Mouse (Mus musculus): ENCODE data around the gene Phc1. TPM values are rescaled to one million over a fixed set of nuclear protein-coding genes. Genes with fewer than 3 reads are reported as not detected.
A peak's percentile ranks its signal among the peaks of the same experiment; 100 is the strongest.

Gene Phc1
- polyA plus RNA-seq, 1 experiment from 2014 or later, result 1.2 TPM

DNA sequence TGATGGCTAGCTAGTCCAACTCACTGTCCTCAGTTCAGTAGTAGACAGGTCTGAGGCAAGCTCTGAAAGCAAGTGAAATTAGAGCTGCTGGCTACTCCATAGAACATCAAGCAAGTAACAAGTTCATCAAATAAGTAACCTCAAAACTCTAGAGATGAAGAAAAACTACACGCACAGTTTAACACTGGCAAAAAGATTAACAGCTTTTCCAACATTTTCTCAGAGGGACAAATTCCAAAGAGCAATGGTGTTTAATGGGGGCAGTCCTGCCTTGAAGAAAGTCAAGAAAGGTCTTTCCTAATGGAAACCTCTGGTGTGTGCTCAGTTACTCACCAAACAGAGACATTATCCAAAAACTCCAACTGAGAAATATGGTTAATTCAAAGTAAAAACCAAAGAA is 21.6 kb downstream of the Phc1 start:
- WGBS (ENCODE audit: insufficient replicate concordance), result 83% methylated on average over 1 of the region's 1 CpGs
- H3K4me2 ChIP-seq (ENCODE audit: low read depth, low read length), result no peak overlapping the region
- H3K27ac ChIP-seq (ENCODE audit: low read length), result no peak overlapping the region
- no peak overlapping the region for H3K9ac ChIP-seq (ENCODE audit: low read depth, low read length)
- no peaks in the 10 kb centered on the region for H3K4me1 ChIP-seq (ENCODE audit: control insufficient read depth, low read depth, low read length)
- H3K27me3 ChIP-seq (ENCODE audit: control insufficient read depth, insufficient read depth, low read depth, low read length), result no peaks in the 10 kb centered on the region
- no peaks in the 10 kb centered on the region for H3K9me3 ChIP-seq (replicated peaks; ENCODE audit: control insufficient read depth, low read length)
- no peak overlapping the region for H3K4me3 ChIP-seq (ENCODE audit: low read depth, low read length)
- peaks cover 16% of the 10 kb centered on the region for H3K36me3 ChIP-seq (ENCODE audit: control insufficient read depth, insufficient read depth)
- no peak for ATAC-seq (ENCODE audit: low read depth)

DNA sequence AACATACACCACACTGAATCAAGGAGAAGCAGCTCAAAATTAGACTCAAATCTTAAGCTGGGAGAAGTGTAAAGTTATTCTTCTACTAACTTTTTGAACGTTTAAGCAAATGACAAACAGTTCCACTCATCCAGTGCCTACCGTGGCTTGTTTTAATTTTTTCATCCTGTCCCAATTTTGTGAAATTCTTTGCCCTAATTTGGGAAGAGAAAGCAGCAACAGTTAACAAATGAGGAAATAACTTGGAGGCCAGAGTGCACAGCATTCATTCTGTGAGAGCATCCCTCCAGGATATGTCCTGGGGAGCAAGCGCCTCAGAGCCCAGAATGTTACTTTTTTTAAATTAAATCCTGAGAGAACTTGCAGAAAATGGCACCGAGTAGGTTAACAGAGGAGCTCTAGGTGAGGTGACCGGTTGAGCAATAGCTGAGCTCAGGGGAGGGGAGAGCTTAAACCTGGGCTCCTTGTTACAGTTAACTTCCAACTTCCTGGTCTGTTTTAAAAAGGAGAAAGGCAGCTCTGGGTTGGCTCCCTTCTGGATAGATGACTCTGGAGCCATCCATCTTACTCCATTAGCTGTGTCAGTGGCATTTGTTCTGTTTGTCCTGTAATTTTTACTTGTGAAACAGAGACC is 30.1 kb downstream of the Phc1 start:
- Histone ChIP-seq H3K9me3 (replicated peaks; ENCODE audit: control insufficient read depth, low read length) (no peaks in the 10 kb centered on the region), H3K4me1 (ENCODE audit: control insufficient read depth, low read depth, low read length) (peaks cover 16% of the 10 kb centered on the region), H3K4me3 (ENCODE audit: low read depth, low read length) (peak overlapping the region; percentile 96), H3K27ac (ENCODE audit: low read length) (peak overlapping the region; percentile 89), H3K27me3 (ENCODE audit: control insufficient read depth, insufficient read depth, low read depth, low read length) (no peaks in the 10 kb centered on the region), H3K36me3 (ENCODE audit: control insufficient read depth, insufficient read depth) (peaks cover 23% of the 10 kb centered on the region), H3K9ac (ENCODE audit: low read depth, low read length) (peak overlapping the region; percentile 93), H3K4me2 (ENCODE audit: low read depth, low read length) (peak overlapping the region; percentile 65)
- ATAC-seq (ENCODE audit: low read depth), result no peak
- WGBS (ENCODE audit: insufficient replicate concordance), result 34% methylated on average over 5 of the region's 5 CpGs

DNA sequence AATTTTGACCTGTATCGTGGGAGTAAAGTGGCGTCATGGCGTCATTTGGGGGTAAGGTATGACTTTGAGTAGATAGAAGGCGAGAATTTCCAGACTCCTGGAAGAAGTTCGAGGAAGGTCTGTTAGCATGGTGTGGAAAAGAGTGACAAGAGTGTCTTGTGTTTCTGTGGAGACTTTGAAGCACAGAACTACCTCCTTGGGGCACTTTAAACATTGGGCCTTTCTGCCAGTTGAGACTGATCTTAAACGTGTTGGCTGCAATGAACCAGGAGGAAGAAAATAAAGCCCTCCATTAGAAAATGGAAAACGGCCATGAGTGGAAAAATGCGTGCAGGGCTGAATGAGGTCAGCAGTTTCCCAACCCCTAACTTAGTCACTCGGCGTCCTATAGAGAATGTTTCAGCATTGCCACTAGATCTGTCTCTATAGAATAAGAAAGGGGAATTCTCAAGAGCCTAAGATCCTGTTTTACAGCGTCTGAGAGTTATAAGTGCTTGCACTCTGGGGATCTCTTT is 30.9 kb downstream of the Phc1 start:
- Histone ChIP-seq H3K4me3 (ENCODE audit: low read depth, low read length) (peak overlapping the region; percentile 96), H3K4me1 (ENCODE audit: control insufficient read depth, low read depth, low read length) (peaks cover 16% of the 10 kb centered on the region), H3K27me3 (ENCODE audit: control insufficient read depth, insufficient read depth, low read depth, low read length) (no peaks in the 10 kb centered on the region), H3K9ac (ENCODE audit: low read depth, low read length) (peak overlapping the region; percentile 93), H3K4me2 (ENCODE audit: low read depth, low read length) (peak overlapping the region; percentile 65), H3K27ac (ENCODE audit: low read length) (peak overlapping the region; percentile 89), H3K36me3 (ENCODE audit: control insufficient read depth, insufficient read depth) (peaks cover 18% of the 10 kb centered on the region), H3K9me3 (replicated peaks; ENCODE audit: control insufficient read depth, low read length) (no peaks in the 10 kb centered on the region)
- ATAC-seq (ENCODE audit: low read depth), result no peak
- WGBS (ENCODE audit: insufficient replicate concordance), result under 1% methylated on average over 11 of the region's 11 CpGs

DNA sequence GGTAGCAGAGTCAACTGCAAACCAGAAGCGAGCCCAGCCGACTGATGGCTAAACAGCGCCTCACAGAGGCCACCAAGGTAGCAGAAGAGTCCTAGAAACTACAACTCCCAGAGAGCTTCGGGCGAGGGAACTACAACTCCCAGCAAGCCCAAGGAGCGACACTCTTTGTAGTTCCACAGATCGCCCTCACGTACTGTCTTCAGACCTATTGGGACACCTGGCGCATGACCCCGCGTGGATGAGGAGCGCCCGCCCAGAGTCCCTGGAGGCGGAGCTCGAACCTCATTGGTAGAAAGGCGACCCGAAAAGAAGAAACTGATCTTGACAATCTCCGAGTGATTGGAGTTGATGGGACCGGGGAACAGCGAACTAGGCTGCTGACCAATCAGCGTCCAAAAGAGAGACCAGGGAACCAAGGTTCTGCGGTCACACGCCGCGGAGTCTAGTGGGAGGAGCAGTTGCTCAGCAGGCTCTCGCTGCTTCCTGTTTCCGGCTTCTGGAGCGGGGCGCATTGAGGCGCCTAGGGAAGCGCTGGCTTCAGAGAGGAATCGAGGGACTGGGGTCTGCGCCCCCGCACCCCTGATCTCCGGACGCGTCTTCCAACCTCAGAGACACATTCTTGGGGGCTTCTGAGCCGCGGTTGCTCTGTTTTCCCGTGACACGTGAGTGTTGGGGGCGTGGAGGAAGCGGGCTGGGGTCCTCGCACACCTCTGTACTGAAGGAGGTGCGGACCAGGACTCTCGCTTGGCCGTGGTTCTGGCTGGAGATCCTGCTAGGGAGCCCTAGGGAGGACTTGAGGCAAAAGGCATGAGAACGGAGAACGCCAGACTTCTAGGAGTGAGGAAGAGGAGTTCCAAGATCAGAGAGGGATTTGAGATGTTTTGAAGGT is 31.6 kb downstream of the Phc1 start, which contains the start of gene M6pr:
Gene M6pr (plus strand): TSS at position 216 of the 889 bp plus-strand sequence.
- no peaks in the 10 kb centered on the region for H3K27me3 ChIP-seq (ENCODE audit: control insufficient read depth, insufficient read depth, low read depth, low read length)
- peak within 1 kb of the TSS; percentile 93 for H3K9ac ChIP-seq (ENCODE audit: low read depth, low read length)
- under 1% methylated on average over 49 of the region's 49 CpGs for WGBS (ENCODE audit: insufficient replicate concordance)
- H3K4me3 ChIP-seq (ENCODE audit: low read depth, low read length), result peak within 1 kb of the TSS; percentile 96
- H3K4me2 ChIP-seq (ENCODE audit: low read depth, low read length), result peak within 1 kb of the TSS; percentile 65
- peak; percentile 96 for ATAC-seq (ENCODE audit: low read depth)
- no peaks in the 10 kb centered on the region for H3K9me3 ChIP-seq (replicated peaks; ENCODE audit: control insufficient read depth, low read length)
- H3K27ac ChIP-seq (ENCODE audit: low read length), result peak within 1 kb of the TSS; percentile 89
- peaks cover 16% of the 10 kb centered on the region for H3K4me1 ChIP-seq (ENCODE audit: control insufficient read depth, low read depth, low read length)
- H3K36me3 ChIP-seq (ENCODE audit: control insufficient read depth, insufficient read depth), result peaks cover 11% of the 10 kb centered on the region

DNA sequence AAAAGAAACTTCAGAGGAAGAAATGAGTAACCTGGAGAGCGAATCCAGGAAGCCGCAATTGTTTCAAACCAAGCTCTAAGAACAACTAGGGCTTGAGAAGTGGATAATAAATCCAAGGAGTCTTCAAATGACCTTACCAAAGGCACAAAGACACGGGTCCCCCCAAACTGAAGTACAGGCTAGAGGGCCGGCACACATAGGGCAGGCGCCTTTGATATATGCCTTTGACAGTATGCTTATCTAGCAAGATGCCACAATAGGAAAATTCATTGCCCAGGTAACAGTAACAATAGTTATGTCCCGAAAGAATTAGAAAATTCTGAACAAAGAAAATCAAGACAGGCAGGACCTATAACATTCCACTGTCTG is 32.2 kb downstream of the Phc1 start:
- H3K9me3 ChIP-seq (replicated peaks; ENCODE audit: control insufficient read depth, low read length), result no peaks in the 10 kb centered on the region
- no peak for ATAC-seq (ENCODE audit: low read depth)
- H3K27me3 ChIP-seq (ENCODE audit: control insufficient read depth, insufficient read depth, low read depth, low read length), result no peaks in the 10 kb centered on the region
- peaks cover 16% of the 10 kb centered on the region for H3K4me1 ChIP-seq (ENCODE audit: control insufficient read depth, low read depth, low read length)
- H3K4me3 ChIP-seq (ENCODE audit: low read depth, low read length), result peak overlapping the region; percentile 96
- peaks cover 4% of the 10 kb centered on the region for H3K36me3 ChIP-seq (ENCODE audit: control insufficient read depth, insufficient read depth)
- H3K4me2 ChIP-seq (ENCODE audit: low read depth, low read length), result peak overlapping the region; percentile 65; the same call in 1 of the 2 replicates
- 64% methylated on average over 6 of the region's 6 CpGs for WGBS (ENCODE audit: insufficient replicate concordance)
- no peak overlapping the region; the same call in 1 of the 2 replicates for H3K9ac ChIP-seq (ENCODE audit: low read depth, low read length)
- H3K27ac ChIP-seq (ENCODE audit: low read length), result no peak overlapping the region; the same call in 1 of the 2 replicates

DNA sequence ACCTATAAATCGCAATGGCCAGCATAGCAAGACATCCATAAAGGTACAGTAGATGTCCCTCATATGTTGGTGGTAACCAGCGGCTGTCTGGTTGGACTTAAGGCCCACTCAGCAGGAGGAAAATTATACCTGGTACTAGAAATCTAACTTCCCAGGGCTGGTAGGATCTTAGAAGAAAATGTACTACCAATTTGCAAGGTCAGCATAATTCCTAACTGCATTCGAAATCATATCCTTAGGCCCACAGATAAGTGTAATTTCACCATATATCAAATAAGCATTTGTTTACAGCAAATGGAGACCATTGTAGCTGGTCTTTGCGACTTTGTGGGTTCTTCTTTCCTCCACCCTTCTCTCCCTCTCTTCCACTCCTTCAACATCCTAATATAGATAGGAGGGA is 33.7 kb downstream of the Phc1 start:
- 64% methylated on average over 4 of the region's 4 CpGs for WGBS (ENCODE audit: insufficient replicate concordance)
- Histone ChIP-seq H3K4me3 (ENCODE audit: low read depth, low read length) (no peak overlapping the region), H3K9ac (ENCODE audit: low read depth, low read length) (no peak overlapping the region), H3K36me3 (ENCODE audit: control insufficient read depth, insufficient read depth) (no peaks in the 10 kb centered on the region), H3K27ac (ENCODE audit: low read length) (no peak overlapping the region), H3K4me2 (ENCODE audit: low read depth, low read length) (no peak overlapping the region), H3K4me1 (ENCODE audit: control insufficient read depth, low read depth, low read length) (peaks cover 16% of the 10 kb centered on the region), H3K27me3 (ENCODE audit: control insufficient read depth, insufficient read depth, low read depth, low read length) (no peaks in the 10 kb centered on the region), H3K9me3 (replicated peaks; ENCODE audit: control insufficient read depth, low read length) (no peaks in the 10 kb centered on the region)
- no peak for ATAC-seq (ENCODE audit: low read depth)

DNA sequence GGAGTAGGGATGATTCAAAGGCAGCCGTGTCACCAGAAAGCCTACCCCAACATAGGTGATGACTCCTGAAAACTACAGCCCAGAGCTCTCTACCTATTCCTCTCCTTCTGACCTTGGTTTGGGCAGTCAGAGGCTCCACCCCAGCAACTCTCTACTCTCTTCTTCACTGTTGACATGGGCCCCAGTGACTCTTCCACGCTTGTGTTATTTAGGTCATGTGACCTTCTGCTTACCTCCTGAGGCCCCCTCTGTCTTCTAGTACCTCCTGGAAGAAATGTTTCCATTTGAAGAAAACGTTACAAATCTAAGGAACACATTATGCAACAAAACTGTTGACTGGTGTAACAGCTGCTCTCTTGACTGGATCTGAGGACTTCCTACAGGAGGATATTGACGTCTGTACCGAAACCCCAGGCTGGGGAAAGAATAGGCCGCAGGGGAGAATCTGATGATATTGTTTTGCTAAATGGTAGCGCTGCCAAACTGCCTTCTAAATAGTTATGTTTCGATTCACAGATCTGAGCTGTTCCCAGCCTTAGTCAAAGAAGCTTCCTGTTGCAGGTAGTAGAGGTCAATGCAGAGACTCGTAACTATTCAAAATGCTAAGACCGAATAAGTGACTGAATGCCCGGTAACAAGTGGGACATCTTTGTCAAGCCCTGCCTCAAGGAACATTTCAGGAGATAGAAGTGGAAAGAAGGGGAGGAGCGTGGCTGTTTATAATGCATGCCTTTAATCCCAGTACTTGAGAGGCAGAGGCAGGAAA is 35.4 kb downstream of the Phc1 start:
- Histone ChIP-seq H3K27ac (ENCODE audit: low read length) (no peak overlapping the region), H3K4me2 (ENCODE audit: low read depth, low read length) (no peak overlapping the region), H3K27me3 (ENCODE audit: control insufficient read depth, insufficient read depth, low read depth, low read length) (no peaks in the 10 kb centered on the region), H3K9me3 (replicated peaks; ENCODE audit: control insufficient read depth, low read length) (no peaks in the 10 kb centered on the region), H3K4me3 (ENCODE audit: low read depth, low read length) (no peak overlapping the region), H3K9ac (ENCODE audit: low read depth, low read length) (no peak overlapping the region), H3K36me3 (ENCODE audit: control insufficient read depth, insufficient read depth) (no peaks in the 10 kb centered on the region), H3K4me1 (ENCODE audit: control insufficient read depth, low read depth, low read length) (peaks cover 3% of the 10 kb centered on the region)
- WGBS (ENCODE audit: insufficient replicate concordance), result 69% methylated on average over 12 of the region's 12 CpGs
- ATAC-seq (ENCODE audit: low read depth), result no peak

DNA sequence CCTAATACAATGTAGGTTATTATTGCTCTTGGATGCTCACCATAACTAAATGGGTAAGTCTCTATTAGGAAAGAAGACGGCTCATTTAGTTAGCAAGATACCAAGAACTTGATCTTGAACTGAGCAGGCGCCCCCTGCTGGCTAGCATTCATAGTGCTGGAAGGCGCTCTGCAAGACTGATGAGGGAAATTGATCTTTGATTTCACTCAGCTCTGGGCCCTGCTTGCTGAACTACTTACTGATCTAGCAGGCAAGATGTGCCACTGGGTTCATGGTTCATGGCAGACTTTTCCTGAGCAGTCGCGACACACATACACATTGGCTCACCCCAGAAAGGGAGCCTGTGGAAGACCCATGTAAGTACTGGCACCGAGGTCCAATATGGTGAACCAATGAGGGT is 36.0 kb downstream of the Phc1 start:
- WGBS (ENCODE audit: insufficient replicate concordance), result 28% methylated on average over 6 of the region's 6 CpGs
- ATAC-seq (ENCODE audit: low read depth), result no peak

More for the DNA sequence above, 36.0 kb downstream of the Phc1 start:
- no peaks in the 10 kb centered on the region for H3K36me3 ChIP-seq (ENCODE audit: control insufficient read depth, insufficient read depth)
- H3K9me3 ChIP-seq (replicated peaks; ENCODE audit: control insufficient read depth, low read length), result no peaks in the 10 kb centered on the region
- no peaks in the 10 kb centered on the region for H3K27me3 ChIP-seq (ENCODE audit: control insufficient read depth, insufficient read depth, low read depth, low read length)
- H3K4me1 ChIP-seq (ENCODE audit: control insufficient read depth, low read depth, low read length), result no peaks in the 10 kb centered on the region
- H3K4me2 ChIP-seq (ENCODE audit: low read depth, low read length), result no peak overlapping the region
- no peak overlapping the region for H3K9ac ChIP-seq (ENCODE audit: low read depth, low read length)
- no peak overlapping the region for H3K27ac ChIP-seq (ENCODE audit: low read length)
- H3K4me3 ChIP-seq (ENCODE audit: low read depth, low read length), result no peak overlapping the region

Measured in liver, embryonic 16.5 days (tissue).